Mouse (Mus musculus) forebrain, embryonic 12.5 days (tissue): Measurements from ENCODE around the gene Mum1. TPM values are rescaled to one million over a fixed set of nuclear protein-coding genes. Genes with fewer than 3 reads are reported as not detected.

ENCODE experiments used
- ATAC-seq: fragments of 200-750 bp; cut with Nextera tagmentation; 2 replicates; pipeline ENCODE4 v1.8.0; 2017; ENCODE audit warnings: moderate TSS enrichment; ENCODE audit not compliant: low FRiP score
- H3K27ac ChIP-seq: fragments of 300-500 bp; sonication (generic); 2 replicates; pipeline ENCODE4 v1.5.1; 2016; ENCODE audit warnings: mild to moderate bottlenecking
- H3K27me3 ChIP-seq: fragments of 300-500 bp; sonication (generic); 2 replicates; pipeline ENCODE4 v1.6.1; 2016; ENCODE audit warnings: mild to moderate bottlenecking
- H3K36me3 ChIP-seq: fragments of 300-500 bp; sonication (generic); replicated peaks from 2 replicates; pipeline ENCODE4 v1.6.1; 2016; ENCODE audit warnings: mild to moderate bottlenecking
- H3K4me1 ChIP-seq: fragments of 300-500 bp; sonication (generic); 2 replicates; pipeline ENCODE4 v1.6.1; 2016
- H3K4me2 ChIP-seq: fragments of 300-500 bp; sonication (generic); 2 replicates; pipeline ENCODE4 v1.6.1; 2016; ENCODE audit warnings: mild to moderate bottlenecking, moderate library complexity
- H3K4me3 ChIP-seq: fragments of 300-500 bp; sonication (generic); replicated peaks from 2 replicates; pipeline ENCODE4 v1.5.1; 2016; ENCODE audit warnings: mild to moderate bottlenecking
- H3K9ac ChIP-seq: fragments of 300-500 bp; sonication (generic); 2 replicates; pipeline ENCODE4 v1.6.1; 2016; ENCODE audit warnings: mild to moderate bottlenecking
- H3K9me3 ChIP-seq: fragments of 300-500 bp; sonication (generic); 2 replicates; pipeline ENCODE4 v1.6.1; 2016
- WGBS: fragments of 180-500 bp; shearing (Covaris S2); methylation state at CpG from one replicate; pipeline ENCODE4 v1.1.7; 2016; 5-methylcytosine and 5-hydroxymethylcytosine counted together
- polyA plus RNA-seq: library from polyadenylated mRNA; unstranded; fragments of >200 nt; fragmentation: Nextera tagmentation; extraction: Ambion mirVana; gene quantifications from 2 replicates; pipeline ENCODE4 v1.2.1, GENCODE M21; 2016

Mum1 gene
- polyA plus RNA-seq, 1 experiment from 2014 or later = 58.4 TPM

DNA sequence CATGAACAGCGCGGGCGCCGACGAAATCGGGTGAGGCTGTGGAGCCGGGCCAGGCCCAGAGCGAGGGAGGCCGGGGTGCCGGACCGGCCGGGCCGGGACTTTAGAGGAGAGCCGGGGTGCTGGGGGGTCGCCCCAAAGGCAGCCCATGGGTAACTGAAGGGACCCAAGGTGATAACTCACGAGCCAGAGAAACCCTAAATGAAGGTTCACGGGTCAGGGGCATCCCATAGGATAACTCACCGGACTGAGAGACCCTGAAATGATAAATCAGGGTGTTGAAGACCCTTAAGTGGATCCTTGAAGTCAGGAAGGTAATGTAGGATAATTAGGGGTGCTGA lies 38.9 kb downstream of the Mum1 start:
- H3K9me3 ChIP-seq = no peaks in the 10 kb centered on the region
- H3K4me3 ChIP-seq = peak overlapping the region; percentile 80
- no peaks in the 10 kb centered on the region for H3K27me3 ChIP-seq
- peak overlapping the region; percentile 95 for H3K9ac ChIP-seq
- H3K36me3 ChIP-seq = peaks cover 17% of the 10 kb centered on the region
- peaks cover 57% of the 10 kb centered on the region for H3K4me1 ChIP-seq
- H3K4me2 ChIP-seq = peak overlapping the region; percentile 77
- ATAC-seq = no peak; the same call in 1 of the 2 replicates
- H3K27ac ChIP-seq = peak overlapping the region; percentile 54
- 2% methylated on average over 18 of the region's 18 CpGs for WGBS

GRCm38 (mm10) chr10:80270099-80270498 lies 43.9 kb downstream of the Mum1 start:
- H3K4me2 ChIP-seq = no peak overlapping the region
- H3K27ac ChIP-seq = no peak overlapping the region
- no peak for ATAC-seq
- no peak overlapping the region for H3K9ac ChIP-seq
- H3K4me1 ChIP-seq = peaks cover 46% of the 10 kb centered on the region
- no peaks in the 10 kb centered on the region for H3K27me3 ChIP-seq
- no peak overlapping the region for H3K4me3 ChIP-seq
- H3K36me3 ChIP-seq = peaks cover 43% of the 10 kb centered on the region
- 97% methylated on average over 2 of the region's 2 CpGs for WGBS
- H3K9me3 ChIP-seq = no peaks in the 10 kb centered on the region

DNA sequence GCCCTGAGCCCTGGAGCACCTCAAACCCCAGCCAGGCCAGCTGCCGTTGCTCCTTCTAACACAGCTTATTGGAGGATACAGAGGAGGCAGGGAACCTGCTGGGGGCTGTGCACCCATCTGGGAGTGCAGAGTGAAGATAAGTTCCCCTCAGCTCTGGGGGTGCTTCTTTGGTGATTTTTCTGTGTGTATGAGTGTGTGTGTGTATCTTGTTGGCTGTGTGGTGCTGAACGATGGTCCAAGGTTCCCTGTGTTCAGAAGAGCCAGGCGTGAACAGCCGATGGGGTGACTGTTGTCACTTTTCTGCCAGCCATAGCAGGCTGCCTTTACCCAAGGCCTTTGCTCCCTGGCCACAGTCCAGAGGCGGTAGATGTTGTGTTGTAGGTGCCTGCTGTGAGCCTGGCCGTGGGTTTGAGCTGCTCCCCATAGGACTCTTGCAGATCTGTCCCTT lies 44.5 kb downstream of the Mum1 start:
- Histone ChIP-seq H3K27me3 (no peaks in the 10 kb centered on the region), H3K9me3 (no peaks in the 10 kb centered on the region), H3K4me2 (no peak overlapping the region), H3K27ac (0 out of 2 replicates have a peak overlapping the region, but pooled peaks have one; percentile 0), H3K4me1 (peaks cover 43% of the 10 kb centered on the region), H3K36me3 (peaks cover 48% of the 10 kb centered on the region), H3K9ac (peak overlapping the region; percentile 22; the same call in 1 of the 2 replicates), H3K4me3 (no peak overlapping the region)
- WGBS = 84% methylated on average over 6 of the region's 6 CpGs
- ATAC-seq = no peak

DNA sequence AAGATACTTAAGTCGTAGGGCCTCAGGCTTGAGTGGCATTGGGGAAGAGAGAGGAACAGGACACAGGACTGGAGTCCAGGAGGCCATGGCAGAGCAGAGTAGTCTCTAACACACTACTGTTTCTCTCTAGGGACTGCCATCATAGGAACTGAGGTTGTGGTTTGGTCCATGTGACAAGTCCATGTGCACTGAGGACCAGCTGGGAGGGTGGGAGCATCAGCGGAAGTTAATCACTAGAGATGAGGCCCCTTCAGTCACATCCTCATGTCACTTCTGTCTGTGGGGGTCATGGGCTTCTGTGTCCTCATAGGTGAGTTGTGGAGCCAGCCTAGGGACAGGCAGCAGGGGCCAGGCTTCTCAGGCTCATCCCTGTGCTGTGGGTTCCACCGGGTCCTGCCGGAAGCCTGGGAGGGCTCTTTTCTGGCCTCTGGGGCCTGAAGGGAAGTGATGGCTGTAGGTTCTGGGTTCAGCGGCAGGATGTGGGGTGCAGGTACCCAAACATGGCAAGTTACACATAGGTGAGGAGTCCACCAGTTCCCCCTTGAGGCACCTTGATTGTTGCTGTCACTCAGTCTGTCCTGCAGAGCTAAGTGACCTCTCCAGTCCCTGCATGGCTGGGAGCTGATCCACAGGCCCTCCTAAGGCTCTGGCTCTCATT lies 45.1 kb downstream of the Mum1 start:
- peak overlapping the region; percentile 22; the same call in 1 of the 2 replicates for H3K9ac ChIP-seq
- no peak overlapping the region for H3K4me2 ChIP-seq
- H3K27me3 ChIP-seq = no peaks in the 10 kb centered on the region
- ATAC-seq = no peak
- no peak overlapping the region for H3K27ac ChIP-seq
- H3K4me1 ChIP-seq = peaks cover 38% of the 10 kb centered on the region
- 82% methylated on average over 5 of the region's 5 CpGs for WGBS
- no peak overlapping the region for H3K4me3 ChIP-seq
- peaks cover 54% of the 10 kb centered on the region for H3K36me3 ChIP-seq
- H3K9me3 ChIP-seq = no peaks in the 10 kb centered on the region

DNA sequence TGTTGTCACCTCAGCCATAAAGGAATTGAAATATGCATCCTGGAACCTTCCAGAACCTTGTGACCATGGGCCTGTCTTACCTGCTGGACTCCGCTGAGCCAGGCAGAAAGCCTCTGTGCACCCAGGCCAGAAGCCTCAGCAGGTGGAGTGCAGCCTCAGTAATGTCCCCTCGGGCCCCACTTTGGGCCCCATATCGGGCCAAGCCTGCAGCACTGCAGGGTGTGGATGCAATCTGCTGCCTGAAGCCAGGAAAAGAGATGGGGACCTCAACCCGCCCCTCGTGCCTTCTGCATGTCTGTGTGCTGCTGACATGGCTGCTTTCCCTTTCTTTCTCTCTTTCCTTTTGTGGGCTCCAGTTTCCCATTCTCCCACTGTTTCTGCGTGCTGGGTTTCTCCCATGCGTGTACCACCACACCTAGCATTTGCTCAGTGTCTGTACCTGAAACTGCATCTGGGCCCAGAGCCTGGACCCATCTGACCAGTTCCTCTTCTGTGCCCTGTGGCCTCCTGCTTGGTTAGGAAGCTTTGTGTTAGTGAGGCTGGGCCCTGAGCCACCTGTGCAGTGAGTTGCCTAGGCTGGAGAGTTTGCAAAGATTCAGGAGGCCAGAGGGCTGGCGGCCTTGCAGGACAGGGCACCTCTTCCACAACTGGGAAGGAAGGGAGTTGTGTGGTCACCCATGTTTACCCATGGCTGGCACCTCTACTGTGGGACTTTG lies 45.8 kb downstream of the Mum1 start:
- no peak for ATAC-seq
- Histone ChIP-seq H3K4me1 (peaks cover 31% of the 10 kb centered on the region), H3K9me3 (no peaks in the 10 kb centered on the region), H3K27ac (no peak overlapping the region), H3K9ac (no peak overlapping the region), H3K27me3 (no peaks in the 10 kb centered on the region), H3K36me3 (peaks cover 61% of the 10 kb centered on the region), H3K4me3 (no peak overlapping the region), H3K4me2 (no peak overlapping the region)
- WGBS = 90% methylated on average over 8 of the region's 8 CpGs

DNA sequence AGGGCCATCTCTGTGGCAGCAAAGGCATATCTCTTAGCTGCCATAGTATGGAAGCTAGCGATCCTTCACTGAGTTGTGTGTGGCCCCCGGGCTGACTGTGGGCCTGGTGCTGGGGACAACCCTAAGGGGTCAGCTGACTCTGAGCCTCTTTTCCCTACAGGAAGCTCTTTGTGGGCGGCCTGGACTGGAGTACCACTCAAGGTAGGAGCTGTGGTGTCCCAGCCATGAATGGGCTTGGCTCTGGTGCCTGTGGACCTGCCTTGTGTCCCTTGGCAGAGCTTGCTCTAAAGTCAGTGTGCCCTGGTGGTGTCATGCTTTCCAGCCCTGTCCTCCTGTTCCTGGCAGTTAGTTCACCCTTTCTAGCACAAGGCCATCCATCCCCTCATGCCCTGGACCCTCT lies 47.6 kb downstream of the Mum1 start:
- 94% methylated on average over 3 of the region's 3 CpGs for WGBS

GRCm38 (mm10) chr10:80276238-80276637 lies 50.0 kb downstream of the Mum1 start:
- Histone ChIP-seq H3K27me3 (no peaks in the 10 kb centered on the region), H3K36me3 (peaks cover 80% of the 10 kb centered on the region), H3K4me1 (no peaks in the 10 kb centered on the region; the same call in 1 of the 2 replicates), H3K4me2 (no peak overlapping the region), H3K4me3 (no peak overlapping the region), H3K9ac (no peak overlapping the region), H3K9me3 (no peaks in the 10 kb centered on the region), H3K27ac (no peak overlapping the region)
- ATAC-seq = no peak
- WGBS = 88% methylated on average over 5 of the region's 5 CpGs

More for the DNA sequence above, 47.6 kb downstream of the Mum1 start:
- Histone ChIP-seq H3K9me3 (no peaks in the 10 kb centered on the region), H3K9ac (no peak overlapping the region), H3K4me1 (peaks cover 12% of the 10 kb centered on the region), H3K27ac (no peak overlapping the region), H3K4me2 (no peak overlapping the region), H3K27me3 (no peaks in the 10 kb centered on the region), H3K36me3 (peaks cover 71% of the 10 kb centered on the region), H3K4me3 (no peak overlapping the region)
- ATAC-seq = no peak

- H3K4me1 ChIP-seq = peaks cover 4% of the 10 kb centered on the region; the same call in 1 of the 2 replicates
- no peak overlapping the region for H3K4me2 ChIP-seq
- H3K27ac ChIP-seq = no peak overlapping the region
- WGBS = 96% methylated on average over 9 of the region's 9 CpGs
- no peak for ATAC-seq
- no peak overlapping the region for H3K9ac ChIP-seq
- H3K27me3 ChIP-seq = no peaks in the 10 kb centered on the region
- no peaks in the 10 kb centered on the region for H3K9me3 ChIP-seq
- H3K36me3 ChIP-seq = peaks cover 96% of the 10 kb centered on the region
- no peak overlapping the region for H3K4me3 ChIP-seq
Observed at GRCm38 (mm10) chr10:80278390-80278789, 52.2 kb downstream of the Mum1 start.

- H3K4me1 ChIP-seq = peaks cover 4% of the 10 kb centered on the region; the same call in 1 of the 2 replicates
- H3K9me3 ChIP-seq = no peaks in the 10 kb centered on the region
- no peaks in the 10 kb centered on the region for H3K27me3 ChIP-seq
- H3K9ac ChIP-seq = no peak overlapping the region
- H3K4me2 ChIP-seq = no peak overlapping the region
- WGBS = 97% methylated on average over 12 of the region's 12 CpGs
- H3K27ac ChIP-seq = no peak overlapping the region
- ATAC-seq = no peak
- peaks cover 97% of the 10 kb centered on the region for H3K36me3 ChIP-seq
- H3K4me3 ChIP-seq = no peak overlapping the region
Observed at GRCm38 (mm10) chr10:80279273-80279672, 53.0 kb downstream of the Mum1 start.

GRCm38 (mm10) chr10:80281304-80281703 lies 55.1 kb downstream of the Mum1 start:
- H3K36me3 ChIP-seq = peaks cover 98% of the 10 kb centered on the region
- H3K4me2 ChIP-seq = no peak overlapping the region
- peaks cover 4% of the 10 kb centered on the region; the same call in 1 of the 2 replicates for H3K4me1 ChIP-seq
- ATAC-seq = no peak
- H3K27ac ChIP-seq = no peak overlapping the region
- H3K9ac ChIP-seq = no peak overlapping the region
- 89% methylated on average over 7 of the region's 7 CpGs for WGBS
- no peaks in the 10 kb centered on the region for H3K27me3 ChIP-seq
- no peak overlapping the region for H3K4me3 ChIP-seq
- H3K9me3 ChIP-seq = no peaks in the 10 kb centered on the region

DNA sequence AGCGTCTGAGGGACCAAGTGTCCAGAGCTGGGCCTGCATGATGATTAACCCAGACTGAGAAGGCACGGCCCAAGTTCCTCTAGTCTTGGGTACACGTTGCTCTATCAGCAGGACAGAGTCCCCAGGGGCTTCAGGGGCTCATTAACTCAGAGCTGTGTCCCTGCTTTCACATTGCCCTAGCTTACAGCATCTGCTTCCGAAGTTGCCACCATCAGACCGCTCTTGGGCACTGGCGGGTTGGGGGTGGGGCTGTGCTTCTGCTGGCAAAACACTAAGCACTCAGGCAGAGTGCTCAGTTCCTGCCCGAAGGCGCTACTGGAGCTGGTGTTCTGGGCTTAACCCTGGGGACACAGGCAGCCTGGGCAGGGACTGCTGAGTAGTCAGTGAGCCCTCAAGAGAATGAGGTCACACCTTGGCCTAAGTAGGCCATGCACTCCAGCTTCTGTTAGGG lies 55.7 kb downstream of the Mum1 start:
- WGBS = 86% methylated on average over 8 of the region's 8 CpGs
- no peak overlapping the region for H3K27ac ChIP-seq
- no peak for ATAC-seq
- no peak overlapping the region for H3K4me2 ChIP-seq
- no peaks in the 10 kb centered on the region for H3K9me3 ChIP-seq
- peak overlapping the region; percentile 36; the same call in 1 of the 2 replicates for H3K9ac ChIP-seq
- no peaks in the 10 kb centered on the region for H3K27me3 ChIP-seq
- peaks cover 4% of the 10 kb centered on the region; the same call in 1 of the 2 replicates for H3K4me1 ChIP-seq
- peaks cover 98% of the 10 kb centered on the region for H3K36me3 ChIP-seq
- no peak overlapping the region for H3K4me3 ChIP-seq

- WGBS = 90% methylated on average over 20 of the region's 20 CpGs
- no peak overlapping the region for H3K4me3 ChIP-seq
- H3K36me3 ChIP-seq = peaks cover 98% of the 10 kb centered on the region
- peak overlapping the region; percentile 36; the same call in 1 of the 2 replicates for H3K9ac ChIP-seq
- no peak overlapping the region for H3K27ac ChIP-seq
- H3K9me3 ChIP-seq = no peaks in the 10 kb centered on the region
- H3K4me2 ChIP-seq = no peak overlapping the region
- H3K4me1 ChIP-seq = peaks cover 4% of the 10 kb centered on the region; the same call in 1 of the 2 replicates
- ATAC-seq = no peak
- H3K27me3 ChIP-seq = no peaks in the 10 kb centered on the region
Observed at GRCm38 (mm10) chr10:80282481-80283441, 56.5 kb downstream of the Mum1 start.
